ENCODE assay signal across 24 mouse cellular contexts in genomic region chrX:52978576-52978975, GRCm38 (mm10). TPM values are rescaled to one million over a fixed set of nuclear protein-coding genes. Genes with fewer than 3 reads are reported as not detected.
DNase-seq lines count a peak whose midpoint lies in the region; ATAC-seq lines count a peak whose summit lies in the region.
"Had no signal": no experiment of that assay in that cellular context is flagged by ENCODE, and none has a peak within 500 bp of the region (broad histone marks: within the 10 kb centered on the region; RNA-seq: fewer than 3 reads in every experiment).

No protein-coding gene starts in this region.

- no peak; the same call in 1 of the 2 replicates for ATAC-seq in liver, embryonic 11.5 days (replicated peaks; ENCODE audit: low FRiP score)
- ATAC-seq in liver, embryonic 13.5 days (ENCODE audit: low read depth): peak; percentile 77
- peak; percentile 47 for ATAC-seq in liver, embryonic 15.5 days (ENCODE audit: insufficient read depth)
- ATAC-seq in hindbrain, embryonic 11.5 days (ENCODE audit: low FRiP score): no peak
- ATAC-seq: activated CD4-positive, CD25-positive, alpha-beta regulatory T cell, adult 4 months; CD4-positive, CD25-positive, alpha-beta regulatory T cell, adult 4 months; forebrain, embryonic 13.5 days; forebrain, embryonic 15.5 days; Patski had no signal

- no peaks in the 10 kb centered on the region for H3K9me3 ChIP-seq in liver, embryonic 11.5 days (ENCODE audit: control insufficient read depth, low read length)
- no peaks in the 10 kb centered on the region for H3K9me3 ChIP-seq in liver, embryonic 13.5 days (replicated peaks)
- no peaks in the 10 kb centered on the region for H3K9me3 ChIP-seq in liver, embryonic 15.5 days (replicated peaks)
- H3K9me3 ChIP-seq in hindbrain, embryonic 11.5 days (ENCODE audit: control insufficient read depth, low read length): no peaks in the 10 kb centered on the region
- H3K9me3 ChIP-seq: embryonic facial prominence, embryonic 10.5 days; embryonic facial prominence, embryonic 12.5 days; forebrain, embryonic 13.5 days; forebrain, embryonic 15.5 days; G1E had no signal

- no peak overlapping the region for H3K9ac ChIP-seq in liver, embryonic 11.5 days (ENCODE audit: low read depth, low read length)
- H3K9ac ChIP-seq in liver, embryonic 13.5 days: no peak overlapping the region
- no peak overlapping the region for H3K9ac ChIP-seq in liver, embryonic 15.5 days
- no peak overlapping the region for H3K9ac ChIP-seq in hindbrain, embryonic 11.5 days (ENCODE audit: low read depth, low read length)
- H3K9ac ChIP-seq: embryonic facial prominence, embryonic 12.5 days; forebrain, embryonic 13.5 days; forebrain, embryonic 15.5 days had no signal

- no peaks in the 10 kb centered on the region for H3K36me3 ChIP-seq in liver, embryonic 11.5 days (ENCODE audit: control insufficient read depth, insufficient read depth, low read length)
- no peaks in the 10 kb centered on the region for H3K36me3 ChIP-seq in liver, embryonic 13.5 days
- H3K36me3 ChIP-seq in liver, embryonic 15.5 days (replicated peaks): no peaks in the 10 kb centered on the region
- H3K36me3 ChIP-seq in hindbrain, embryonic 11.5 days (ENCODE audit: control insufficient read depth, insufficient read depth, low read length): no peaks in the 10 kb centered on the region
- H3K36me3 ChIP-seq: embryonic facial prominence, embryonic 10.5 days; embryonic facial prominence, embryonic 12.5 days; forebrain, embryonic 15.5 days; G1E had no signal

- H3K4me3 ChIP-seq in liver, embryonic 11.5 days (ENCODE audit: low read depth, low read length): no peak overlapping the region
- H3K4me3 ChIP-seq in liver, embryonic 13.5 days (replicated peaks): no peak overlapping the region
- no peak overlapping the region for H3K4me3 ChIP-seq in liver, embryonic 15.5 days (replicated peaks)
- H3K4me3 ChIP-seq in hindbrain, embryonic 11.5 days (ENCODE audit: low read depth, low read length): no peak overlapping the region
- H3K4me3 ChIP-seq: embryonic facial prominence, embryonic 10.5 days; embryonic facial prominence, embryonic 12.5 days; forebrain, embryonic 13.5 days; forebrain, embryonic 15.5 days had no signal

- H3K27ac ChIP-seq in liver, embryonic 11.5 days (ENCODE audit: low read depth, low read length): no peak overlapping the region
- H3K27ac ChIP-seq in liver, embryonic 13.5 days: no peak overlapping the region
- H3K27ac ChIP-seq in liver, embryonic 15.5 days (replicated peaks): no peak overlapping the region
- no peak overlapping the region for H3K27ac ChIP-seq in hindbrain, embryonic 11.5 days (ENCODE audit: low read depth, low read length)
- H3K27ac ChIP-seq: embryonic facial prominence, embryonic 10.5 days; embryonic facial prominence, embryonic 12.5 days; forebrain, embryonic 13.5 days; forebrain, embryonic 15.5 days had no signal

- peak; percentile 28 for DNase-seq in liver
- DNase-seq in liver, embryonic 11.5 days (ENCODE audit: low spot score): no peak
- no peak for DNase-seq in liver, embryonic 13.5 days
- DNase-seq in heart, postnatal 10 days: no peak
- DNase-seq in hindbrain, embryonic 11.5 days (ENCODE audit: low spot score): no peak
- DNase-seq: adrenal gland, adult 8-10 months; adrenal gland, postnatal 14 days; adrenal gland, postnatal 36 days; B cell, adult 2 months; cerebellum, adult 11-12 months; cerebellum, adult 2 months; cerebellum, adult 9-10 months; cerebellum, postnatal 10 days; cerebellum, postnatal 25 days had no signal

- no peaks in the 10 kb centered on the region for H3K27me3 ChIP-seq in liver, embryonic 11.5 days (replicated peaks; ENCODE audit: control insufficient read depth, insufficient read depth, low read length)
- H3K27me3 ChIP-seq in liver, embryonic 13.5 days: no peaks in the 10 kb centered on the region
- no peaks in the 10 kb centered on the region for H3K27me3 ChIP-seq in liver, embryonic 15.5 days
- H3K27me3 ChIP-seq in hindbrain, embryonic 11.5 days (ENCODE audit: control insufficient read depth, insufficient read depth, low read length): no peaks in the 10 kb centered on the region
- H3K27me3 ChIP-seq: CH12.LX; embryonic facial prominence, embryonic 12.5 days; forebrain, embryonic 13.5 days; forebrain, embryonic 15.5 days; Patski had no signal

- 40% methylated on average over 1 of the region's 1 CpGs for WGBS in liver, embryonic 11.5 days
- 6% methylated on average over 1 of the region's 1 CpGs for WGBS in liver, embryonic 13.5 days (ENCODE audit: insufficient replicate concordance)
- 29% methylated on average over 1 of the region's 1 CpGs for WGBS in liver, embryonic 15.5 days (ENCODE audit: insufficient replicate concordance)
- 45% methylated on average over 1 of the region's 1 CpGs for WGBS in hindbrain, embryonic 11.5 days

- no peak overlapping the region for H3K4me2 ChIP-seq in liver, embryonic 11.5 days
- H3K4me2 ChIP-seq in liver, embryonic 13.5 days: no peak overlapping the region
- H3K4me2 ChIP-seq in liver, embryonic 15.5 days: no peak overlapping the region
- H3K4me2 ChIP-seq in hindbrain, embryonic 11.5 days (replicated peaks; ENCODE audit: low read depth, low read length): no peak overlapping the region
- H3K4me2 ChIP-seq: embryonic facial prominence, embryonic 12.5 days; forebrain, embryonic 13.5 days; forebrain, embryonic 15.5 days had no signal

- intact Hi-C loops in heart, postnatal 10 days (cut with DNase I): no loop called here

- no peaks in the 10 kb centered on the region for H3K4me1 ChIP-seq in liver, embryonic 11.5 days (replicated peaks; ENCODE audit: control insufficient read depth, insufficient read depth, low read length)
- H3K4me1 ChIP-seq in liver, embryonic 13.5 days (replicated peaks): peaks cover 41% of the 10 kb centered on the region
- H3K4me1 ChIP-seq in liver, embryonic 15.5 days (replicated peaks): peaks cover 30% of the 10 kb centered on the region
- no peaks in the 10 kb centered on the region for H3K4me1 ChIP-seq in hindbrain, embryonic 11.5 days (replicated peaks; ENCODE audit: control insufficient read depth, insufficient read depth, low read length)
- H3K4me1 ChIP-seq: embryonic facial prominence, embryonic 10.5 days; embryonic facial prominence, embryonic 12.5 days; forebrain, embryonic 13.5 days; forebrain, embryonic 15.5 days had no signal

RNA-seq across cellular contexts. Expression of gene Hprt, which starts 9.4 kb away (rescaled TPM):
- polyA plus RNA-seq in liver, embryonic 11.5 days (2014; fragmentation: Nextera tagmentation; extraction: Ambion mirVana): 300 and 324 TPM in 2 replicates
- 253 and 285 TPM in 2 replicates for polyA plus RNA-seq in liver, embryonic 13.5 days (2015; fragmentation: Nextera tagmentation; extraction: Ambion mirVana)
- polyA plus RNA-seq in liver, embryonic 15.5 days (2015; fragmentation: Nextera tagmentation; extraction: Ambion mirVana): 166 and 181 TPM in 2 replicates
- 10 to 100 TPM; 85.3 to 95.9 TPM for total RNA-seq in heart, postnatal 10 days (2021)
- polyA plus RNA-seq in hindbrain, embryonic 11.5 days (2014; fragmentation: Nextera tagmentation; extraction: Ambion mirVana): 79.4 and 79.6 TPM in 2 replicates

Comparison
In these comparisons a context has a peak if more than half of its experiments do, and no peak if none do; other contexts are left out.
1. ATAC-seq: peak in liver, embryonic 13.5 days (single experiment) and liver, embryonic 15.5 days (single experiment); none in liver, embryonic 11.5 days (single experiment) and hindbrain, embryonic 11.5 days (single experiment).